Comparison of ENCODE assay signal across 32 mouse cellular contexts in genomic region chr1:118393916-118394315, GRCm38 (mm10).
"Had no signal": no experiment of that assay in that cellular context is flagged by ENCODE, and none has a peak within 500 bp of the region (broad histone marks: within the 10 kb centered on the region; RNA-seq: fewer than 3 reads in every experiment).

No protein-coding gene starts in this region.

- H3K4me2 ChIP-seq: limb, embryonic 12.5 days; limb, embryonic 13.5 days; limb, embryonic 15.5 days; liver, embryonic 11.5 days; liver, embryonic 12.5 days; liver, embryonic 13.5 days; liver, embryonic 15.5 days; lung, embryonic 14.5 days; lung, embryonic 15.5 days; midbrain, embryonic 12.5 days; midbrain, embryonic 13.5 days; midbrain, embryonic 15.5 days; neural tube, embryonic 12.5 days had no signal

- H3K9ac ChIP-seq: limb, embryonic 12.5 days; limb, embryonic 13.5 days; limb, embryonic 15.5 days; liver, embryonic 12.5 days; liver, embryonic 13.5 days; liver, embryonic 14.5 days; liver, embryonic 15.5 days; liver, postnatal 0 days; lung, embryonic 14.5 days; lung, embryonic 15.5 days; midbrain, embryonic 12.5 days; midbrain, embryonic 13.5 days; midbrain, embryonic 15.5 days; neural tube, embryonic 12.5 days had no signal

- H3K9me3 ChIP-seq: limb, embryonic 10.5 days; limb, embryonic 12.5 days; limb, embryonic 13.5 days; limb, embryonic 15.5 days; liver, embryonic 12.5 days; liver, embryonic 13.5 days; liver, embryonic 15.5 days; lung, embryonic 15.5 days; megakaryocyte, embryonic 14.5 days; midbrain, embryonic 12.5 days; midbrain, embryonic 13.5 days; midbrain, embryonic 15.5 days; neural tube, embryonic 12.5 days had no signal

- H3K36me3 ChIP-seq: lung, embryonic 15.5 days; midbrain, embryonic 15.5 days had no signal

- ATAC-seq: liver, embryonic 12.5 days; liver, postnatal 0 days; lung, postnatal 0 days; midbrain, embryonic 13.5 days; midbrain, embryonic 15.5 days; midbrain, embryonic 16.5 days had no signal

- H3K27ac ChIP-seq: left cerebral cortex, adult 2 months; limb, embryonic 10.5 days; limb, embryonic 12.5 days; limb, embryonic 13.5 days; limb, embryonic 15.5 days; liver, embryonic 12.5 days; liver, embryonic 13.5 days; liver, embryonic 14.5 days; liver, embryonic 15.5 days; lung, embryonic 15.5 days; macrophage; midbrain, embryonic 10.5 days; midbrain, embryonic 12.5 days; midbrain, embryonic 13.5 days; midbrain, embryonic 15.5 days; neural tube, embryonic 12.5 days had no signal

- H3K4me3 ChIP-seq: left cerebral cortex, adult 2 months; limb, embryonic 10.5 days; limb, embryonic 12.5 days; limb, embryonic 13.5 days; limb, embryonic 15.5 days; liver, embryonic 12.5 days; liver, embryonic 13.5 days; liver, embryonic 15.5 days; lung, embryonic 15.5 days; megakaryocyte, embryonic 14.5 days; midbrain, embryonic 10.5 days; midbrain, embryonic 12.5 days; midbrain, embryonic 13.5 days; midbrain, embryonic 15.5 days; myocyte; neural tube, embryonic 12.5 days had no signal

- H3K27me3 ChIP-seq: limb, embryonic 12.5 days; limb, embryonic 13.5 days; limb, embryonic 15.5 days; liver, embryonic 12.5 days; liver, embryonic 13.5 days; liver, embryonic 15.5 days; lung, embryonic 15.5 days; megakaryocyte, embryonic 14.5 days; midbrain, embryonic 12.5 days; midbrain, embryonic 13.5 days; midbrain, embryonic 15.5 days; neural tube, embryonic 12.5 days had no signal

- DNase-seq: left cerebral cortex, postnatal 4 days; liver; liver, embryonic 13.5 days; liver, postnatal 0 days; lung, adult 18-20 months; lung, adult 2 months; lung, embryonic 14.5 days; lung, postnatal 10 days; lung, postnatal 14 days; lung, postnatal 36 days; lung, postnatal 4 days; midbrain, embryonic 14.5 days had no signal
